Mouse (Mus musculus) regulatory T cell (primary cell): ENCODE measurements at regions not wholly inside any gene's neighbourhood (a gene's known extent, or its start where the extent isn't known, plus 50 kb on each side); places are given as distances from the start of the nearest gene placed in this dataset.

Source experiments
- in situ Hi-C: fragments of 300-600 bp; cut with MboI, MseI; formaldehyde crosslinking; loops from one replicate; pipeline ENCODE4 v1.15.1; 2025; ENCODE audit warnings: high pct_unique_total_duplicates

- in situ Hi-C loops, result no loop called here
These were observed 142.3 kb upstream of the Mrps10 start for GRCm38 (mm10) chr17:47226391-47226790.

- in situ Hi-C loops, result no loop called here
These were observed 143.1 kb upstream of the Mrps10 start for GRCm38 (mm10) chr17:47225306-47226269.

- in situ Hi-C loops, result no loop called here
These were observed 147.5 kb upstream of the Mrps10 start for GRCm38 (mm10) chr17:47221068-47221796.

GRCm38 (mm10) chr17:47219846-47220245 is 148.8 kb upstream of the Mrps10 start:
- in situ Hi-C loops, result no loop called here

GRCm38 (mm10) chr17:47216490-47216889 is 152.2 kb upstream of the Mrps10 start:
- in situ Hi-C loops, result no loop called here

GRCm38 (mm10) chr17:47215841-47216240 is 152.8 kb upstream of the Mrps10 start:
- in situ Hi-C loops, result no loop called here

- in situ Hi-C loops, result no loop called here
These were observed 154.6 kb upstream of the Mrps10 start for GRCm38 (mm10) chr17:47214111-47214510.

- in situ Hi-C loops, result no loop called here
These were observed 158.1 kb upstream of the Mrps10 start for GRCm38 (mm10) chr17:47210441-47211196.

- in situ Hi-C loops, result no loop called here
These were observed 159.7 kb upstream of the Mrps10 start for GRCm38 (mm10) chr17:47208886-47209585.

GRCm38 (mm10) chr17:47207471-47207870 is 161.2 kb upstream of the Mrps10 start:
- in situ Hi-C loops, result no loop called here

- in situ Hi-C loops, result no loop called here
These were observed 164.1 kb upstream of the Mrps10 start for GRCm38 (mm10) chr17:47204470-47205162.

GRCm38 (mm10) chr17:47199206-47199605 is 169.5 kb upstream of the Mrps10 start:
- in situ Hi-C loops, result no loop called here

- in situ Hi-C loops, result no loop called here
These were observed 170.7 kb upstream of the Mrps10 start for GRCm38 (mm10) chr17:47197957-47198356.

- in situ Hi-C loops, result no loop called here
These were observed 171.7 kb upstream of the Mrps10 start for GRCm38 (mm10) chr17:47196992-47197391.

GRCm38 (mm10) chr17:47195981-47196380 is 172.7 kb upstream of the Mrps10 start:
- in situ Hi-C loops, result no loop called here

GRCm38 (mm10) chr17:47194463-47195012 is 174.1 kb upstream of the Mrps10 start:
- in situ Hi-C loops, result no loop called here

GRCm38 (mm10) chr17:47191416-47191815 is 177.3 kb upstream of the Mrps10 start:
- in situ Hi-C loops, result no loop called here

- in situ Hi-C loops, result no loop called here
These were observed 178.9 kb upstream of the Mrps10 start for GRCm38 (mm10) chr17:47189770-47190169.

GRCm38 (mm10) chr17:47184148-47184547 is 173.8 kb upstream of the Ubr2 start:
- in situ Hi-C loops, result no loop called here

- in situ Hi-C loops, result no loop called here
These were observed 171.8 kb upstream of the Ubr2 start for GRCm38 (mm10) chr17:47182118-47182517.
